Mouse (Mus musculus): ENCODE data around the gene Chek2. TPM values are rescaled to one million over a fixed set of nuclear protein-coding genes. Genes with fewer than 3 reads are reported as not detected.

Gene Chek2
- total and polyA plus RNA-seq, 3 experiments = 22.2 to 24.1 TPM; not detected in 1

- Histone ChIP-seq H3K27me3 (ENCODE audit: control insufficient read depth in 1 of 2, insufficient read depth in 2 of 2, low read length in 2 of 2) (no peaks in the 10 kb centered on the region), H3K27ac (ENCODE audit: control insufficient read depth, low read depth, low read length) (no peak overlapping the region), H3K9me3 (replicated peaks; ENCODE audit: insufficient read depth, low read length) (no peaks in the 10 kb centered on the region), H3K4me3 (ENCODE audit: control insufficient read depth in 1 of 2, insufficient read depth in 1 of 2, low read depth in 2 of 2, low read length in 2 of 2) (no peak overlapping the region), H3K36me3 (ENCODE audit: control insufficient read depth in 1 of 2, insufficient read depth in 2 of 2, low read length in 2 of 2) (peaks cover 0 to 17% of the 10 kb centered on the region in 2 experiments; a peak in 2 of 4 replicates), H3K9ac (ENCODE audit: control insufficient read depth, low read depth, low read length, poor library complexity, severe bottlenecking) (no peak overlapping the region), H3K4me1 (ENCODE audit: control insufficient read depth in 1 of 2, insufficient read depth in 2 of 2, low read length in 2 of 2) (no peaks in the 10 kb centered on the region), H3K79me2 (ENCODE audit: control insufficient read depth, insufficient read depth, low read length, poor library complexity) (no peaks in the 10 kb centered on the region)
- TF ChIP-seq POLR2A (IDR thresholded peaks at IDR 0.05; ENCODE audit: control insufficient read depth in 1 of 2, insufficient read depth in 1 of 2, low read depth in 1 of 2, low read length in 2 of 2, poor library complexity in 1 of 2) (no peak), MAZ (IDR thresholded peaks at IDR 0.05; ENCODE audit: low read depth, low read length) (no peak), MEF2A (IDR thresholded peaks at IDR 0.05; ENCODE audit: extremely low read depth, insufficient replicate concordance, low read depth, low read length, poor library complexity, severe bottlenecking) (no peak), POLR2AphosphoS2 (IDR thresholded peaks at IDR 0.05; ENCODE audit: low read length) (no peak), BHLHE40 (IDR thresholded peaks at IDR 0.05; ENCODE audit: borderline replicate concordance, low read depth, low read length) (no peak), NRF1 (IDR thresholded peaks at IDR 0.05; ENCODE audit: insufficient read depth, low read depth, low read length, poor library complexity, severe bottlenecking) (no peak), MXI1 (IDR thresholded peaks at IDR 0.05; ENCODE audit: low read depth, low read length) (no peak)
- no peak for DNase-seq (ENCODE audit: low read depth, low spot score)
Observed at GRCm38 (mm10) chr5:110869242-110869669, 29.5 kb downstream of the Chek2 start.

DNA sequence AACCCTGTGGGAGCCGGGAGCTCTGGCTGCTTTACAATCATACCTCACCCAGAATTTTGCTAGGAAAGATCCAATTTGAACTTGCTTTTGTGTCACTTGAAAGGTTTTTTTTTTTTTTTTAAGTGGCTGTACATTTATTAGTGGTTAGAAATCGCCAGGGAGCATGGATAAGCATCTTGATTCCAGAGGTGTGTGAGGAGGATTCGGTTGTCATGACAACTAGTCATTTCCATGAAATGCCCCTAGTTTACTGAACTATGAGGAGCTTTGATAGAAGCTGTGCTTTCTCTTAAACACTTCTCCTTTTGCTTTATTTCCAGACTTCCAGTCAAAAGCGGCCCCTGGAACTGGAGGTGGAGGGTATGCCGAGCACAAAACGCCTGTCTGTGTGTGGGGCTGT, 33.4 kb downstream of the Chek2 start:
- Histone ChIP-seq H3K9ac (ENCODE audit: control insufficient read depth, low read depth, low read length, poor library complexity, severe bottlenecking) (no peak overlapping the region), H3K4me3 (ENCODE audit: control insufficient read depth in 1 of 2, insufficient read depth in 1 of 2, low read depth in 2 of 2, low read length in 2 of 2) (no peak overlapping the region), H3K79me2 (ENCODE audit: control insufficient read depth, insufficient read depth, low read length, poor library complexity) (no peaks in the 10 kb centered on the region), H3K4me1 (ENCODE audit: control insufficient read depth in 1 of 2, insufficient read depth in 2 of 2, low read length in 2 of 2) (no peaks in the 10 kb centered on the region), H3K9me3 (replicated peaks; ENCODE audit: insufficient read depth, low read length) (no peaks in the 10 kb centered on the region), H3K27ac (ENCODE audit: control insufficient read depth, low read depth, low read length) (no peak overlapping the region), H3K36me3 (ENCODE audit: control insufficient read depth in 1 of 2, insufficient read depth in 2 of 2, low read length in 2 of 2) (peaks cover 0 to 9% of the 10 kb centered on the region in 2 experiments; a peak in 1 of 4 replicates), H3K27me3 (ENCODE audit: control insufficient read depth in 1 of 2, insufficient read depth in 2 of 2, low read length in 2 of 2) (no peaks in the 10 kb centered on the region)
- no peak for DNase-seq (ENCODE audit: low read depth, low spot score)
- no peak for TF ChIP-seq TBP (IDR thresholded peaks at IDR 0.05; ENCODE audit: low read depth, low read length)
- TF ChIP-seq ZMIZ1 (IDR thresholded peaks at IDR 0.05; ENCODE audit: low read depth, low read length) = no peak
- no peak for TF ChIP-seq NRF1 (IDR thresholded peaks at IDR 0.05; ENCODE audit: insufficient read depth, low read depth, low read length, poor library complexity, severe bottlenecking)
- TF ChIP-seq UBTF (IDR thresholded peaks at IDR 0.05; ENCODE audit: borderline replicate concordance, insufficient read depth, low read depth, low read length) = no peak
- TF ChIP-seq CTCF (IDR thresholded peaks at IDR 0.05 in 2 of 3, conservative IDR thresholded peaks at IDR 0.05 in 1 of 3; ENCODE audit: control insufficient read depth in 1 of 3, insufficient read depth in 1 of 3, low read depth in 2 of 3, low read length in 3 of 3, poor library complexity in 1 of 3, severe bottlenecking in 1 of 3) = no peak
- no peak for TF ChIP-seq MEF2A (IDR thresholded peaks at IDR 0.05; ENCODE audit: extremely low read depth, insufficient replicate concordance, low read depth, low read length, poor library complexity, severe bottlenecking)
- TF ChIP-seq RAD21 (IDR thresholded peaks at IDR 0.05; ENCODE audit: low read depth, low read length) = no peak
- TF ChIP-seq CHD1 (IDR thresholded peaks at IDR 0.05; ENCODE audit: low read depth, low read length) = no peak
- no peak for TF ChIP-seq GATA1 (IDR thresholded peaks at IDR 0.05; ENCODE audit: low read depth, low read length)
- TF ChIP-seq MAZ (IDR thresholded peaks at IDR 0.05; ENCODE audit: low read depth, low read length) = no peak
- TF ChIP-seq ETS1 (IDR thresholded peaks at IDR 0.05; ENCODE audit: low read depth, low read length) = no peak
- no peak for TF ChIP-seq POLR2AphosphoS2 (IDR thresholded peaks at IDR 0.05; ENCODE audit: low read length)
- TF ChIP-seq NELFE (IDR thresholded peaks at IDR 0.05; ENCODE audit: low read depth, low read length) = no peak
- no peak for TF ChIP-seq MAFK (IDR thresholded peaks at IDR 0.05; ENCODE audit: borderline replicate concordance, low read depth, low read length)
- TF ChIP-seq SMC3 (IDR thresholded peaks at IDR 0.05; ENCODE audit: low read depth, low read length) = no peak
